Mouse (Mus musculus): ENCODE measurements around the gene Rab43. TPM values are rescaled to one million over a fixed set of nuclear protein-coding genes. Genes with fewer than 3 reads are reported as not detected.

The Rab43 gene
- polyA plus RNA-seq, 1 experiment from 2014 or later, result 10.0 TPM

DNA sequence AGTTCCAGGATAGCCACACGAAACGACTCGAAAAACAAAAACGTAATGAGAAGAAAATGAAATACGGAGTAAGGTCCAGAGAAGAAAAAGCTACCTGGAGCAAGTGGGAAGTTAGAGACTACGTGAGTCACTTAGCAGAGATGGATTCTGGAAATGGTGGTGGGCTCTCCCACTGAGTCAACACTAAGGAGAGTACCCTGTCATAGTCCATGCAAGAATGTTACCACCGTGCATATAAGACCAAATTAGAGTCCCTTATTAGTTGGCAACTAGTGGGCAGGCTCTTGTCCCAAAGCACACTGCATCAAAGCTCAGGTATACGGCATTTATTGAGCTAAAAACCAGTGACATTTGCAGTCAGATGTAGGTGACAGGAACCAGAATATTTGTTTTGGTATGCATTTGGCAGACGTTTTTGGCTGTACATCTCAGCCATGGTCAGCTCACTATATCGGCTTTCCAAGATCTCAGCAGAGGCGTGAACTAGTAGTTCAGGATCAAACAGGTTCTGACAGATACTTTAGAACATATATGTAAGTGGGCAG, 27.9 kb upstream of the Rab43 start:
- ATAC-seq (ENCODE audit: insufficient number of reproducible peaks, insufficient read depth, low FRiP score, low TSS enrichment, low read depth), result no peak
- 59% methylated on average over 11 of the region's 11 CpGs for WGBS
- Histone ChIP-seq H3K4me2 (no peak overlapping the region; the same call in 1 of the 2 replicates), H3K4me3 (no peak overlapping the region), H3K27me3 (no peaks in the 10 kb centered on the region), H3K4me1 (peaks cover 14% of the 10 kb centered on the region; the same call in 1 of the 2 replicates), H3K9ac (no peak overlapping the region), H3K9me3 (no peaks in the 10 kb centered on the region), H3K27ac (no peak overlapping the region), H3K36me3 (peaks cover 49% of the 10 kb centered on the region)

DNA sequence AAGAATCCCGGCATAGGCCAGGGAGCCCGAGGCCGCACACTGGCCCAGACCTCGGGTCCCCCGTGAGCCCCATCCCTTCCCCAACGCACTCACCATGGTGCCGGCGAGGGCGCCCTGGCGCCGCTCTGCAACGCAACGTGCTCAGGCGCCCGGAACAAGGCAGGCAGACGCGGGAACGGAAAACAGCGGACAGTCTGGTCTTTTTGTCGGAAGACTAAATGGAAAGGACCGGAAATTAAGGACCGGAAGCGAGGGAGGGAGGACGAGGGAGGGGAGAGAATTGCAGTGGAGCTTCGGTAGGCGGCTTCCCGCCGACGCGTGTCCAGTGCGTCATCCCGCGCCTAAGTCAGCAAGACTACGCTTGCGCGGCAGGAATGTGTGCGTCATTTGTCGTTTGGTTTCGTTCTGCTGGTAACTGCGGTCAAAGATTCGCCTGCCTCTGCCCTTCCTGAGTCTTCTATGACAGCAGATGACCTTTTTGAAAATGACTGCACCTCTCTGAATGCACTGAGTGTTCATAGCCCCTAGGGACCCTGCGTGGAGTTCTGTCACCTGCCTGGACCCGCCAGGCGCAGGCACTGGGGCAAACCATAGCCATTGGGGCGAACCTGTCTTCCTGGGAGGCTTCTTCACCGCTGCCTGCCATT, 26.7 kb upstream of the Rab43 start, which contains the start of gene Isy1:
Gene Isy1, minus strand, starts transcription at position 248 of the 647 bp plus-strand sequence.
- Histone ChIP-seq H3K4me2 (peak within 1 kb of the TSS; percentile 76), H3K9me3 (no peaks in the 10 kb centered on the region), H3K9ac (peak within 1 kb of the TSS; percentile 91), H3K27ac (peak within 1 kb of the TSS; percentile 95), H3K4me3 (peak within 1 kb of the TSS; percentile 85), H3K36me3 (peaks cover 50% of the 10 kb centered on the region), H3K27me3 (no peaks in the 10 kb centered on the region), H3K4me1 (peaks cover 14% of the 10 kb centered on the region; the same call in 1 of the 2 replicates)
- peak; percentile 93 for ATAC-seq (ENCODE audit: insufficient number of reproducible peaks, insufficient read depth, low FRiP score, low TSS enrichment, low read depth)
- under 1% methylated on average over 46 of the region's 46 CpGs for WGBS

DNA sequence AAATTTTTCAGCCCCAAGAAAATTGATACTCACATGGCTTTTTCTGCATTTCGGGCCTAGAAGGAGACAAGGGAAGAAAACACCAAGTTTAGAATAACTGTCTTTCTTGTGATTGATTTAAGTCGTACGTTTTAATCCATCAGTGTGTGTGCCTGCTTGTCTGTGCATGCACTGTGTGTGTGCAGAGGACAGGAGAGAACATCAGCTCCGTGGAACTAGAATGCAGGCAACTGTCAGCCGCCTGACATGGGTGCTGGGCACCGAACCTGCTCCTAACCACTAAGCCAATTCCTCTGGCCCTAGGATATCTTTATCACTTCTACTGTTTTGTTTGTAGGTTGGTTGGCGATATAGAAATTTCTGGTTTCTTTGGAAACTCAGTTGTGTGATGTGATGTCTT, 23.7 kb upstream of the Rab43 start, which contains the start of gene Gm45140:
Gene Gm45140, minus strand, starts transcription at position 101 of the 400 bp plus-strand sequence.
- peaks cover 49% of the 10 kb centered on the region for H3K36me3 ChIP-seq
- H3K27ac ChIP-seq, result no peak within 1 kb of the TSS
- 94% methylated on average over 7 of the region's 7 CpGs for WGBS
- H3K4me1 ChIP-seq, result peaks cover 14% of the 10 kb centered on the region; the same call in 1 of the 2 replicates
- H3K4me3 ChIP-seq, result no peak within 1 kb of the TSS
- H3K9ac ChIP-seq, result no peak within 1 kb of the TSS
- no peaks in the 10 kb centered on the region for H3K27me3 ChIP-seq
- no peaks in the 10 kb centered on the region for H3K9me3 ChIP-seq
- ATAC-seq (ENCODE audit: insufficient number of reproducible peaks, insufficient read depth, low FRiP score, low TSS enrichment, low read depth), result no peak
- H3K4me2 ChIP-seq, result no peak within 1 kb of the TSS

DNA sequence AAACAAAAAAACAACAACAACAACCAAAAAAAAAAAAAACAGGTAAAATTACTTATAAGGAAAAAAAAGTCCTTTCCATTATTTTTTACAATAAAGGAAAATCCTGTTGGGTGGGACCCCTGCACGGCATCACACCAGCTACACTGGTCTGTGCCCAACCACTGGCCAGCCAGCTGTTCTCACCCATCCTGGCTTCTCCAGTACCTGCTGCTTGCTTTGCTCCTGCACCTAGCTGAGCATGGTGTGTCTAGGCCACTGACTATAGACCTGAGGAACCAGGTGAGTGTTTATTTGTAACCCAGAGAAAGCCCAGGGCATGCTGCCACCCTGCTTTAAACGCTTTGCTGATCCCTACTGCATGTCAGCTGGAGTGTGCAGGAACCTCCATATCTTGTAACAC, 8.4 kb upstream of the Rab43 start:
- H3K9me3 ChIP-seq, result no peaks in the 10 kb centered on the region
- H3K27ac ChIP-seq, result no peak overlapping the region
- no peaks in the 10 kb centered on the region for H3K4me1 ChIP-seq
- no peaks in the 10 kb centered on the region for H3K27me3 ChIP-seq
- H3K9ac ChIP-seq, result no peak overlapping the region
- no peak for ATAC-seq (ENCODE audit: insufficient number of reproducible peaks, insufficient read depth, low FRiP score, low TSS enrichment, low read depth)
- H3K4me3 ChIP-seq, result no peak overlapping the region
- WGBS, result 94% methylated on average over 2 of the region's 2 CpGs
- no peak overlapping the region for H3K4me2 ChIP-seq
- H3K36me3 ChIP-seq, result peaks cover 99% of the 10 kb centered on the region

DNA sequence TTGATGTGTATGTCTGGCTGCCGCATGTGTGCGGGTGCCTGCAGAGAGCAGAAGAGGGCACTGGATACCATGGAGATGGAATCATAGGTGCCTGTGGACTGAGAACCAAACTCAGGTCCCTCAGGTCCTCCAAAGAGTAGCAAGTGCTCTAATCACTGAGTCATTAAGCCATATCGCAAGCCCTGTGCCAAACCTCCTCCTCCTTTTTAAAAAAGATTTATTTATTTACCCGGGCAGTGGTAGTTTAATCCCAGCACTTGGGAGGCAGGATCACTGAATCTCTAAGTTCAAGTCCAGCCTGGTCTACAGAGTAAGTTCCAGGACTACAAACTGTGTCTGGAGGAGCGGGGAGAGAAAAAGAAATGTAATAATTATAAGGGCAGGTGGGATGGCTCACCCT, 2.5 kb upstream of the Rab43 start:
- H3K9me3 ChIP-seq, result no peaks in the 10 kb centered on the region
- no peak overlapping the region for H3K4me2 ChIP-seq
- peaks cover 7% of the 10 kb centered on the region for H3K4me1 ChIP-seq
- no peak for ATAC-seq (ENCODE audit: insufficient number of reproducible peaks, insufficient read depth, low FRiP score, low TSS enrichment, low read depth)
- no peak overlapping the region for H3K9ac ChIP-seq
- H3K4me3 ChIP-seq, result no peak overlapping the region
- H3K36me3 ChIP-seq, result peaks cover 55% of the 10 kb centered on the region
- no peaks in the 10 kb centered on the region for H3K27me3 ChIP-seq
- 92% methylated on average over 5 of the region's 5 CpGs for WGBS
- H3K27ac ChIP-seq, result no peak overlapping the region

DNA sequence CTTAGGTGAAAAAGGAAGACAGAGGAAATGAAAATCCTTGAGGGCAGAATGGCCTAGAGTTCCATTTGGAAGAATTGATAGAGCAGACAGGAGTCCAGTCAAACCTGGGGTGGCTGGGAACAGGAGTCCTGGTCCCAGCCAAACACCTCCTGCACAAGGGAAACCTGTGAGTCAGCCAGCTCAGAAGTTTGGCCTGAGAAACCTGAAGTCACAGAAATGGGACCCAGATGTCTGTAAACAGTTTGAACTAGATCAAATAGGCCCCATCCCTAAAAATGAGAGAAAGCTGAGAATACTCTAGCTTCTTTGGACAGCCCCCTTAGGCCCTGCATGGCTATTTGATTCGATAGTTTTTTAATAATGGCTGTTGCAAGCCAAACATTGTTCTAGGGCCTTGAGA, 692 bp upstream of the Rab43 start:
- peak overlapping the region; percentile 92 for H3K4me2 ChIP-seq
- H3K4me1 ChIP-seq, result peaks cover 7% of the 10 kb centered on the region
- no peaks in the 10 kb centered on the region for H3K9me3 ChIP-seq
- H3K4me3 ChIP-seq, result peak overlapping the region; percentile 74
- H3K36me3 ChIP-seq, result peaks cover 37% of the 10 kb centered on the region
- no peak overlapping the region for H3K27ac ChIP-seq
- no peaks in the 10 kb centered on the region for H3K27me3 ChIP-seq
- WGBS, result 55% methylated on average over 1 of the region's 1 CpGs
- H3K9ac ChIP-seq, result peak overlapping the region; percentile 85
- ATAC-seq (ENCODE audit: insufficient number of reproducible peaks, insufficient read depth, low FRiP score, low TSS enrichment, low read depth), result no peak

DNA sequence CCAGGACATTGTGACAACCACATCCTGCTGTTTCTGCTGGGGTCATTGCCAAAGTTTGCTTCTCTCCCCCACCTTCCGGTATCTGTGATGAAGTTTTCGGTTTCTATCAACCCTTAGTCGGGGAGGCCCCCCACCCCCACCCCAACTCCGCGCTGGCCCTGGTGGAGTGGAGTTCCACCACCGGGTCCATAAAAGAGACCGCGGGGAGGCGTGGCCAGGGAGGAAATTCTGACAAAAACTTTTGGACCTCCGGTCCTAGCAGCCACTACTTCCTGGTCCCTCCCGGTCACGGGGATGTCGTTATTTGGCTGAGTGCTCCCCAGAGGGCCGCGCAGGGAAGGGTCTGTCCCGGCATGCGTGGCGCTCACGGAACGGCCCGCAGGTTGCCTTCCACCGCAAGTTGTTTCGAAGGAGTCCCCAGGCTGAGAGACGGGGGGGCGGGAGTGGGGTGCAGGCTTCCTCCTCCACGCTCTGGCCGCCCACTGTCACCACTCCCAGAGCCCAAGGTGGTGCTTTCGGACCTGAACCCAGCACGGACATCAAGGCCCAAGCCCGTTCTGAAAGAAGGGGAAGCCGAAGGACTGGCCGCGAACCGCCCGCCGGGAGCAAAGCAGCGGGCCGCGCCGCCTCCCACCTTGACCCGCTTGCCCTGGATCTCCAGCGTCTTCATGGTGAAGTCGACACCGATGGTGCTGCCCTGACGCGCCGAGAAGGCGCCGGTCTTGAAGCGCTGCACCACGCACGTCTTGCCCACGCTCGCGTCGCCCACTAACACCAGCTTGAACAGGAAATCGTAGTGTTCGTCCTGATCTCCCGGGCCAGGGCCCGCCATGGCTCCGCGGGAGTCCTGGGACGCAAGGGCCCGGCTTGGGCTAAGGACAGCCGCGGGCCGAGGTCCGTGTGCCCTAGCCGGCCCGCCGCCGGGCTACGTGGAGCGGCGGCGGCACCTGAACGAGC, 973 bp downstream of the Rab43 start:
- Histone ChIP-seq H3K4me2 (peak overlapping the region; percentile 92), H3K9me3 (no peaks in the 10 kb centered on the region), H3K4me1 (peaks cover 11% of the 10 kb centered on the region), H3K36me3 (peaks cover 20% of the 10 kb centered on the region), H3K27me3 (no peaks in the 10 kb centered on the region), H3K4me3 (peak overlapping the region; percentile 74), H3K27ac (peak overlapping the region; percentile 73), H3K9ac (peak overlapping the region; percentile 85)
- WGBS, result under 1% methylated on average over 77 of the region's 77 CpGs
- peak; percentile 56 for ATAC-seq (ENCODE audit: insufficient number of reproducible peaks, insufficient read depth, low FRiP score, low TSS enrichment, low read depth)

DNA sequence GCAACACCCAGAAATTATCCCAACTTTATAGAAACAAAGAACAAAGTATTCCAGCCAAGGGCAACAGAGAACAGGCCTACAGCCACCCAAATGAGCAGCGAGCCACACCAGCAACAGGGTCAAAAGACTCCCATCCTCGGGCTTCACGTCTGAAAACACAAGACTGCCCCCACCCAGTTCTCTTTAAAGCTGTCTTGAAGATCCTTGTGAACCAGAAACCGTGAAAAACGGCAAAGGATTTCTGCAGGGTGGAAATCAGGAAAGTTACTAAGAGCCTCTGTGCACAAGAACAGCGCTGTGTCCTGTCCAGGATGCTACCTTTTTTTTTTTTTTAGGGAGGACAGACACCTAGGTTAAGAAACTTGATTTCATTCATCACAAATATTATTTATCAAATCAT, 1.7 kb downstream of the Rab43 start:
- H3K9ac ChIP-seq, result peak overlapping the region; percentile 85; the same call in 1 of the 2 replicates
- H3K4me2 ChIP-seq, result peak overlapping the region; percentile 92
- WGBS, result 38% methylated on average over 6 of the region's 6 CpGs
- no peaks in the 10 kb centered on the region for H3K9me3 ChIP-seq
- peaks cover 13% of the 10 kb centered on the region for H3K36me3 ChIP-seq
- H3K27ac ChIP-seq, result no peak overlapping the region
- no peaks in the 10 kb centered on the region for H3K27me3 ChIP-seq
- peaks cover 11% of the 10 kb centered on the region for H3K4me1 ChIP-seq
- no peak for ATAC-seq (ENCODE audit: insufficient number of reproducible peaks, insufficient read depth, low FRiP score, low TSS enrichment, low read depth)
- H3K4me3 ChIP-seq, result peak overlapping the region; percentile 74

DNA sequence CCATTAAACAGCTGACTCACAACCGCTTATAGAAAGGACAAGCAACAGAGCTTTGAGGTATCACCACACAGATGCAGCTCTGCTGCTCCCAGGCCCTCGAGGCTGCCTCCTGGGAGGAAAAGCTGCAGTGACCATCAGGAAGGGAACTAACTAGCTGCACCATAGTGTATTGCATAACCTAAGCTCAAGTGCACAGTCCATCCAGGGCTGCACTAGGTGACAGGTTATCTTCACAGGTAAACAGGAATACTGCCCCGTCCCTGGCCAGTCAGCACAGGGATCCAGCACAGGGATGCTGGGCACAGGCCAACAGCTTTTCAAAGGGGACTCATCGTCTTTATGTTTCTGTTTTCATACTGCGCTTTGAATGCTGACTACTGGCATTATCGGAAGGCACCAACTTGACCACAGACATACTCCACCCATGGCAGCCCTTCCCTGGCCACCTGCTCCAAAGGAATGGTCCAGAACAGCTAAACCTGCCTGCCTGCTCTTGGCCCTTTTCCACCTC, 2.3 kb downstream of the Rab43 start:
- no peak overlapping the region for H3K27ac ChIP-seq
- no peak for ATAC-seq (ENCODE audit: insufficient number of reproducible peaks, insufficient read depth, low FRiP score, low TSS enrichment, low read depth)
- 0 out of 2 replicates have a peak overlapping the region, but pooled peaks have one; percentile 92 for H3K4me2 ChIP-seq
- H3K4me1 ChIP-seq, result peaks cover 11% of the 10 kb centered on the region
- H3K4me3 ChIP-seq, result no peak overlapping the region
- 89% methylated on average over 6 of the region's 6 CpGs for WGBS
- no peaks in the 10 kb centered on the region for H3K27me3 ChIP-seq
- no peak overlapping the region for H3K9ac ChIP-seq
- no peaks in the 10 kb centered on the region for H3K9me3 ChIP-seq
- peaks cover 9% of the 10 kb centered on the region for H3K36me3 ChIP-seq

DNA sequence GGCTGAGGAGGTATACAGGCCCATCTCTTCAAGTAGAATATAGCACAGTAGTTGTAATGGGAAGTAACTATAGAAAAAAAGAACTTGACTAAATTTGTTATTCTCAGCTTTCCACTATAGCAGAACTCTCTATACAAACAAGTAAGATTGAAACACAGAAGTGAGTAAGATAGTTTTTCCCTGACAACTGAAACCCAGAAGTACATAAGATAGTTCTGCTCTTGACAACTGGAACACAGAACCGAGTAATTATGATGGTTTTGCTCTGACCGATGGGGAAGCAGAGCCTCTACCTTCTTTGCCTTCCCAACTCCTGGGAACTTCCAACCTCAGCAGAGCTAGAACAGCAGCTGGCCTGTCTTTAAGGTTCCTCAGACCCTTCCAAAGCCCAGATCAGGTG, 2.8 kb downstream of the Rab43 start:
- no peak overlapping the region for H3K4me2 ChIP-seq
- H3K27ac ChIP-seq, result no peak overlapping the region
- ATAC-seq (ENCODE audit: insufficient number of reproducible peaks, insufficient read depth, low FRiP score, low TSS enrichment, low read depth), result no peak
- no peaks in the 10 kb centered on the region for H3K9me3 ChIP-seq
- 95% methylated on average over 2 of the region's 2 CpGs for WGBS
- no peak overlapping the region for H3K9ac ChIP-seq
- no peak overlapping the region for H3K4me3 ChIP-seq
- peaks cover 9% of the 10 kb centered on the region; the same call in 1 of the 2 replicates for H3K36me3 ChIP-seq
- H3K27me3 ChIP-seq, result no peaks in the 10 kb centered on the region
- H3K4me1 ChIP-seq, result peaks cover 11% of the 10 kb centered on the region

DNA sequence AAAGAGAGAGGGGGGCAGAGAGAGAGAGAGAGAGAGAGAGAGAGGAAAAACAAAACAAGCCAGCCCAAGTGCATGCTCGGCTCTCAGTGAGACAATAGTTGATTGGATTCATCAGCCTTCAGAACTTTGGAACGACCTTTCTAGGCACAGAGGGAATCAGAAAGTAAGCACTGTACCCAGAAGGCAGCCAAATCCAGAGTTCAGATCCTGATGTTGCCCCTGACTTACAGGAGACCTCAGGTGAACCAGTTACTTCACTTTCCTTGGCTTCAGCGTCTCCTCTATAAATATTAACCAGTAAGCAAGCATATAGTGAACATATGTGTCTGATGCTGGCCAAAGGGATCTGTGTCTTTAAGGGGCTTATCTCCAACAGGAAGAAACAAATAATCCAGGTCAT, 3.4 kb downstream of the Rab43 start:
- no peak for ATAC-seq (ENCODE audit: insufficient number of reproducible peaks, insufficient read depth, low FRiP score, low TSS enrichment, low read depth)
- no peak overlapping the region for H3K27ac ChIP-seq
- H3K9me3 ChIP-seq, result no peaks in the 10 kb centered on the region
- H3K9ac ChIP-seq, result 0 out of 2 replicates have a peak overlapping the region, but pooled peaks have one; percentile 17
- H3K27me3 ChIP-seq, result no peaks in the 10 kb centered on the region
- WGBS, result 76% methylated on average over 3 of the region's 3 CpGs
- peaks cover 11% of the 10 kb centered on the region for H3K4me1 ChIP-seq
- H3K4me3 ChIP-seq, result no peak overlapping the region
- no peak overlapping the region for H3K4me2 ChIP-seq
- 0 out of 2 replicates have a peak, but pooled peaks cover 4% of the 10 kb centered on the region for H3K36me3 ChIP-seq

Measured in embryonic facial prominence, embryonic 13.5 days (tissue).